Mouse (Mus musculus): Measurements from ENCODE around the gene Fnbp1.

DNA sequence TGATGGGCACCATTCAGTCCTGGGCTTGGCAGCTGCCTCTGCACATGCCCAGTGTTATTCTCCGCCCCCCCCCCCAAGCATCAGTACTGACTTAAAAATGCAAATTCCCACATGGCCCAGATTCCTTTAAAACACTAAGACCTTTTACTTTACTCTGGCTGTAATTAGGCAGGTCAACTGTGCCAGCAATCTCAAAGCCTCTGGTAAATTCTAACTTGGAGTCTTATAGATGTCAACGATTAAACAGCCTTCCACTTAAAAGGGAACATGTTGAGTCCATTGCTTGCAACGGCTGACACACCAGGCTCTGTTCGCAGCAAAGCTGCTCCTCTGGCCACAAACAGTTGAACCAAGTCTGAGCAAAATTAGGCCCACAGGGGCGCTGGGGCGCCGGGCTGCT is 109.8 kb downstream of the Fnbp1 start:
- no peak for TF ChIP-seq TCF12 (IDR thresholded peaks at IDR 0.05; ENCODE audit: insufficient read depth, poor library complexity, severe bottlenecking)
- no peak for TF ChIP-seq MAX (IDR thresholded peaks at IDR 0.05; ENCODE audit: low read depth)
- TF ChIP-seq POLR2A (IDR thresholded peaks at IDR 0.05; ENCODE audit: insufficient read length, low read depth), result no peak
- TF ChIP-seq REST (IDR thresholded peaks at IDR 0.05; ENCODE audit: insufficient read depth, insufficient read length), result no peak
- TF ChIP-seq MYOG (IDR thresholded peaks at IDR 0.05; ENCODE audit: control insufficient read depth in 1 of 3, insufficient read depth in 1 of 3, insufficient read length in 2 of 3, low read depth in 2 of 3), result no peak
- TF ChIP-seq USF1 (IDR thresholded peaks at IDR 0.05; ENCODE audit: low read depth), result no peak
- TF ChIP-seq E2F4 (IDR thresholded peaks at IDR 0.05; ENCODE audit: insufficient read depth), result no peak
- TF ChIP-seq MYOD1 (IDR thresholded peaks at IDR 0.05; ENCODE audit: control insufficient read depth in 1 of 3, insufficient read length in 2 of 3, low read depth in 2 of 3), result no peak
